Mouse (Mus musculus): Measurements from ENCODE around the gene Trabd2b.

The Trabd2b gene

GRCm38 (mm10) chr4:114495688-114496426, 89.3 kb downstream of the Trabd2b start:
- no peak for DNase-seq

- DNase-seq = peak; percentile 24
Observed at GRCm38 (mm10) chr4:114499650-114500049, 93.1 kb downstream of the Trabd2b start.

GRCm38 (mm10) chr4:114500317-114500716, 93.8 kb downstream of the Trabd2b start:
- peak; percentile 63 for DNase-seq

GRCm38 (mm10) chr4:114501048-114501447, 94.5 kb downstream of the Trabd2b start:
- DNase-seq = no peak

GRCm38 (mm10) chr4:114501611-114502010, 95.1 kb downstream of the Trabd2b start:
- no peak for DNase-seq

- DNase-seq = peak; percentile 35
Observed at GRCm38 (mm10) chr4:114504227-114505041, 97.9 kb downstream of the Trabd2b start.

GRCm38 (mm10) chr4:114509601-114510000, 103.1 kb downstream of the Trabd2b start:
- no peak for DNase-seq

GRCm38 (mm10) chr4:114511649-114512048, 105.1 kb downstream of the Trabd2b start:
- no peak for DNase-seq

GRCm38 (mm10) chr4:114513149-114513548, 106.6 kb downstream of the Trabd2b start:
- DNase-seq = no peak

GRCm38 (mm10) chr4:114515330-114515771, 108.8 kb downstream of the Trabd2b start:
- DNase-seq = no peak

GRCm38 (mm10) chr4:114516651-114517050, 110.1 kb downstream of the Trabd2b start:
- peak; percentile 40 for DNase-seq

- no peak for DNase-seq
Observed at GRCm38 (mm10) chr4:114518061-114518460, 111.5 kb downstream of the Trabd2b start.

GRCm38 (mm10) chr4:114518571-114518970, 112.0 kb downstream of the Trabd2b start:
- DNase-seq = no peak

- DNase-seq = no peak
Observed at GRCm38 (mm10) chr4:114519321-114519720, 112.8 kb downstream of the Trabd2b start.

- no peak for DNase-seq
Observed at GRCm38 (mm10) chr4:114519966-114520365, 113.4 kb downstream of the Trabd2b start.

GRCm38 (mm10) chr4:114523335-114524188, 117.0 kb downstream of the Trabd2b start:
- no peak for DNase-seq

- DNase-seq = no peak
Observed at GRCm38 (mm10) chr4:114531591-114531990, 125.1 kb downstream of the Trabd2b start.

GRCm38 (mm10) chr4:114533894-114534754, 127.6 kb downstream of the Trabd2b start:
- DNase-seq = no peak

GRCm38 (mm10) chr4:114537376-114537974, 131.0 kb downstream of the Trabd2b start:
- no peak for DNase-seq

- DNase-seq = no peak
Observed at GRCm38 (mm10) chr4:114540031-114540430, 133.5 kb downstream of the Trabd2b start.

GRCm38 (mm10) chr4:114541221-114541620, 134.7 kb downstream of the Trabd2b start:
- no peak for DNase-seq

GRCm38 (mm10) chr4:114542136-114542535, 135.6 kb downstream of the Trabd2b start:
- peak; percentile 31 for DNase-seq
